Comparison of ENCODE assay signal across 12 mouse cellular contexts in genomic region chr11:106246834-106247233, GRCm38 (mm10). TPM values are rescaled to one million over a fixed set of nuclear protein-coding genes. Genes with fewer than 3 reads are reported as not detected.
DNase-seq lines count a peak whose midpoint lies in the region; ATAC-seq and TF ChIP-seq lines count a peak whose summit lies in the region.
"Had no signal": no experiment of that assay in that cellular context is flagged by ENCODE, and none has a peak within 500 bp of the region (broad histone marks: within the 10 kb centered on the region; RNA-seq: fewer than 3 reads in every experiment).

No protein-coding gene starts in this region.

- no peak overlapping the region for H3K4me3 ChIP-seq in liver, postnatal 0 days (ENCODE audit: low read depth, low read length)
- H3K4me3 ChIP-seq in liver, embryonic 12.5 days: no peak overlapping the region
- H3K4me3 ChIP-seq: limb, embryonic 13.5 days; midbrain, embryonic 13.5 days had no signal

- no peak for TF ChIP-seq EP300 in liver, postnatal 0 days (IDR thresholded peaks at IDR 0.05; ENCODE audit: low read depth)

- peak; percentile 63 for TF ChIP-seq CTCF in liver, postnatal 0 days (IDR thresholded peaks at IDR 0.05; ENCODE audit: low read depth)

- H3K4me2 ChIP-seq in liver, postnatal 0 days (ENCODE audit: low read depth, low read length): no peak overlapping the region
- no peak overlapping the region for H3K4me2 ChIP-seq in liver, embryonic 12.5 days
- H3K4me2 ChIP-seq: limb, embryonic 13.5 days; midbrain, embryonic 13.5 days had no signal

- H3K36me3 ChIP-seq in liver, postnatal 0 days (replicated peaks; ENCODE audit: insufficient read depth, low read length): peaks cover 93% of the 10 kb centered on the region
- H3K36me3 ChIP-seq in liver, embryonic 12.5 days: peaks cover 100% of the 10 kb centered on the region

- H3K27ac ChIP-seq in liver, postnatal 0 days (ENCODE audit: low read depth): no peak overlapping the region
- H3K27ac ChIP-seq in liver, embryonic 12.5 days: no peak overlapping the region
- H3K27ac ChIP-seq: limb, embryonic 13.5 days; midbrain, embryonic 13.5 days had no signal

- H3K27me3 ChIP-seq in liver, postnatal 0 days (ENCODE audit: insufficient read depth, low read length): no peaks in the 10 kb centered on the region
- H3K27me3 ChIP-seq in liver, embryonic 12.5 days (replicated peaks): no peaks in the 10 kb centered on the region
- H3K27me3 ChIP-seq: limb, embryonic 13.5 days; midbrain, embryonic 13.5 days had no signal

- peak; percentile 21 for DNase-seq in embryo, embryonic 10.5 days (ENCODE audit: low spot score)
- no peak for DNase-seq in embryo, embryonic 9.5 days (ENCODE audit: extremely low spot score)
- no peak for DNase-seq in liver, postnatal 0 days
- peak; percentile 62 for DNase-seq in R1 (ENCODE audit: low read depth, low spot score)
- no peak for DNase-seq in urinary bladder, postnatal 14 days (ENCODE audit: low spot score)
- DNase-seq in kidney, adult 9 months: no peak
- DNase-seq: heart, postnatal 36 days; kidney, postnatal 25 days had no signal

- WGBS in liver, postnatal 0 days (ENCODE audit: insufficient replicate concordance): 88% methylated on average over 1 of the region's 1 CpGs
- 92% methylated on average over 1 of the region's 1 CpGs for WGBS in liver, embryonic 12.5 days (ENCODE audit: insufficient replicate concordance)

- ATAC-seq in liver, postnatal 0 days: no peak
- no peak for ATAC-seq in liver, embryonic 12.5 days
- 0 out of 2 replicates have a peak, but pooled peaks have one; percentile 30 for ATAC-seq in neutrophil, adult 5-6 weeks (ENCODE audit: extremely low read depth, insufficient number of reproducible peaks, low FRiP score, poor library complexity, severe bottlenecking)
- ATAC-seq: midbrain, embryonic 13.5 days had no signal

- no peaks in the 10 kb centered on the region for H3K9me3 ChIP-seq in liver, postnatal 0 days (ENCODE audit: low read length)
- H3K9me3 ChIP-seq in liver, embryonic 12.5 days (replicated peaks): no peaks in the 10 kb centered on the region
- H3K9me3 ChIP-seq: midbrain, embryonic 13.5 days had no signal

- H3K4me1 ChIP-seq in liver, postnatal 0 days (ENCODE audit: insufficient read depth): no peaks in the 10 kb centered on the region
- H3K4me1 ChIP-seq in liver, embryonic 12.5 days: no peaks in the 10 kb centered on the region
- H3K4me1 ChIP-seq: limb, embryonic 13.5 days; midbrain, embryonic 13.5 days had no signal

- H3K9ac ChIP-seq in liver, postnatal 0 days (replicated peaks): no peak overlapping the region
- no peak overlapping the region for H3K9ac ChIP-seq in liver, embryonic 12.5 days
- H3K9ac ChIP-seq: limb, embryonic 13.5 days; midbrain, embryonic 13.5 days had no signal

RNA-seq across cellular contexts. Expression of gene Ftsj3, which starts 9.0 kb away (rescaled TPM):
- polyA plus RNA-seq in liver, postnatal 0 days (2015; fragmentation: Nextera tagmentation; extraction: Ambion mirVana): 21.9 and 22.5 TPM in 2 replicates
- 80.9 and 83.5 TPM in 2 replicates for polyA plus RNA-seq in liver, embryonic 12.5 days (2016; fragmentation: Nextera tagmentation; extraction: Ambion mirVana)
- total RNA-seq in neutrophil, adult 5-6 weeks (2017): 60.0 and 63.8 TPM in 2 replicates

RNA-seq across cellular contexts. Expression of gene Psmc5, which starts 9.1 kb away (rescaled TPM):
- polyA plus RNA-seq in liver, postnatal 0 days (2015; fragmentation: Nextera tagmentation; extraction: Ambion mirVana): 87.0 and 88.8 TPM in 2 replicates
- 219 and 221 TPM in 2 replicates for polyA plus RNA-seq in liver, embryonic 12.5 days (2016; fragmentation: Nextera tagmentation; extraction: Ambion mirVana)
- 53.5 and 58.3 TPM in 2 replicates for total RNA-seq in neutrophil, adult 5-6 weeks (2017)

RNA-seq across cellular contexts. Expression of gene Smarcd2, which starts 25.9 kb away (rescaled TPM):
- 16.4 and 19.5 TPM in 2 replicates for polyA plus RNA-seq in liver, postnatal 0 days (2015; fragmentation: Nextera tagmentation; extraction: Ambion mirVana)
- polyA plus RNA-seq in liver, embryonic 12.5 days (2016; fragmentation: Nextera tagmentation; extraction: Ambion mirVana): 52.4 and 55.2 TPM in 2 replicates
- 241 and 253 TPM in 2 replicates for total RNA-seq in neutrophil, adult 5-6 weeks (2017)

RNA-seq across cellular contexts. Expression of gene Tcam1, which starts 29.6 kb away (rescaled TPM):
- 0.07 and 0.09 TPM in 2 replicates for polyA plus RNA-seq in liver, postnatal 0 days (2015; fragmentation: Nextera tagmentation; extraction: Ambion mirVana)
- 0.57 and 0.83 TPM in 2 replicates for polyA plus RNA-seq in liver, embryonic 12.5 days (2016; fragmentation: Nextera tagmentation; extraction: Ambion mirVana)
- not detected in 2 replicates for total RNA-seq in neutrophil, adult 5-6 weeks (2017)
- total RNA-seq: heart, postnatal 36 days had no signal

RNA-seq across cellular contexts. Expression of gene Ddx42, which starts 30.1 kb away (rescaled TPM):
- polyA plus RNA-seq in liver, postnatal 0 days (2015; fragmentation: Nextera tagmentation; extraction: Ambion mirVana): 15.9 and 17.8 TPM in 2 replicates
- 42.3 and 42.6 TPM in 2 replicates for polyA plus RNA-seq in liver, embryonic 12.5 days (2016; fragmentation: Nextera tagmentation; extraction: Ambion mirVana)
- 106 and 126 TPM in 2 replicates for total RNA-seq in neutrophil, adult 5-6 weeks (2017)

Comparison
In these comparisons a context has a peak if more than half of its experiments do, and no peak if none do; other contexts are left out.
1. DNase-seq: peak in embryo, embryonic 10.5 days (single experiment) and R1 (single experiment); none in embryo, embryonic 9.5 days (single experiment), liver, postnatal 0 days (single experiment), urinary bladder, postnatal 14 days (single experiment) and kidney, adult 9 months (single experiment).